Mouse (Mus musculus) CD4-positive, CD25-positive, alpha-beta regulatory T cell, adult 9 weeks (primary cell): ENCODE results near the gene Mss51. TPM values are rescaled to one million over a fixed set of nuclear protein-coding genes. Genes with fewer than 3 reads are reported as not detected.

ENCODE experiments used
- polyA plus RNA-seq: library from polyadenylated mRNA; unstranded; fragments of 100-300 nt; shearing (Covaris generic); gene quantifications from one replicate; pipeline ENCODE4 v1.2.1, GENCODE M21; 2017

The Mss51 gene
- polyA plus RNA-seq = 1.1 TPM

GRCm38 (mm10) chr14:20496603-20497002 is at the start of gene Mss51:
Mss51 (minus strand) TSS chr14:20496901.

GRCm38 (mm10) chr14:20546415-20546814 is 49.7 kb upstream of the Mss51 start, which contains the start of gene Ppp3cb:
Ppp3cb (minus strand) TSS chr14:20546573.

GRCm38 (mm10) chr14:20479291-20480194 is 17.2 kb downstream of the Mss51 start, which contains the start of gene Anxa7:
Anxa7 (minus strand) TSS chr14:20480133.

GRCm38 (mm10) chr14:20451765-20452331 is 44.9 kb downstream of the Mss51 start, which contains the start of gene Cfap70:
Cfap70 (minus strand) TSS chr14:20452226.

Other genes starting within 250 kb of the Mss51 start
- not detected for gene Kcnk16, start 227.7 kb downstream of the Mss51 start, polyA plus RNA-seq
- gene Nudt13, start 202.2 kb downstream of the Mss51 start, polyA plus RNA-seq = 20.0 TPM
- 72.8 TPM for gene Ecd, start 148.8 kb downstream of the Mss51 start, polyA plus RNA-seq
- 74.8 TPM for gene Fam149b, start 148.7 kb downstream of the Mss51 start, polyA plus RNA-seq
- gene Dnajc9, start 108.0 kb downstream of the Mss51 start, polyA plus RNA-seq = 142 TPM
- gene Mrps16, start 103.3 kb downstream of the Mss51 start, polyA plus RNA-seq = 104 TPM
- not detected for gene Cfap70, start 44.7 kb downstream of the Mss51 start, polyA plus RNA-seq
- gene Anxa7, start 16.8 kb downstream of the Mss51 start, polyA plus RNA-seq = 53.7 TPM
- gene Ppp3cb, start 49.7 kb upstream of the Mss51 start, polyA plus RNA-seq = 13.9 TPM
- gene Usp54, start 144.2 kb upstream of the Mss51 start, polyA plus RNA-seq = 3.7 TPM
- not detected for gene Myoz1, start 159.6 kb upstream of the Mss51 start, polyA plus RNA-seq
- not detected for gene Synpo2l, start 171.5 kb upstream of the Mss51 start, polyA plus RNA-seq
- 330 TPM for gene Sec24c, start 177.4 kb upstream of the Mss51 start, polyA plus RNA-seq
- 4.7 TPM for gene Fut11, start 198.1 kb upstream of the Mss51 start, polyA plus RNA-seq
- 146 TPM for gene Chchd1, start 206.1 kb upstream of the Mss51 start, polyA plus RNA-seq
- 17.0 TPM for gene Zswim8, start 210.7 kb upstream of the Mss51 start, polyA plus RNA-seq
- 8.3 TPM for gene Ndst2, start 237.7 kb upstream of the Mss51 start, polyA plus RNA-seq